Mouse (Mus musculus) heart, embryonic 12.5 days (tissue): ENCODE measurements around the gene Rai1. TPM values are rescaled to one million over a fixed set of nuclear protein-coding genes. Genes with fewer than 3 reads are reported as not detected.

Experiments
- ATAC-seq: fragments of 200-750 bp; cut with Nextera tagmentation; 2 replicates; pipeline ENCODE4 v1.8.0; 2017; ENCODE audit warnings: moderate TSS enrichment, moderate library complexity; ENCODE audit not compliant: insufficient number of reproducible peaks, low FRiP score
- H3K27ac ChIP-seq: fragments of 300-500 bp; sonication (generic); 2 replicates; pipeline ENCODE4 v1.5.1; 2016; ENCODE audit warnings: mild to moderate bottlenecking, moderate library complexity; ENCODE audit not compliant: poor library complexity, severe bottlenecking
- H3K27me3 ChIP-seq: fragments of 300-500 bp; sonication (generic); replicated peaks from 2 replicates; pipeline ENCODE4 v1.6.1; 2016; ENCODE audit warnings: mild to moderate bottlenecking, moderate library complexity
- H3K36me3 ChIP-seq: fragments of 300-500 bp; sonication (generic); 2 replicates; pipeline ENCODE4 v1.6.1; 2016; ENCODE audit warnings: mild to moderate bottlenecking, moderate library complexity
- H3K4me1 ChIP-seq: fragments of 300-500 bp; sonication (generic); replicated peaks from 2 replicates; pipeline ENCODE4 v1.6.1; 2016; ENCODE audit warnings: mild to moderate bottlenecking
- H3K4me2 ChIP-seq: fragments of 300-500 bp; sonication (generic); 2 replicates; pipeline ENCODE4 v1.6.1; 2016; ENCODE audit warnings: mild to moderate bottlenecking, moderate library complexity
- H3K4me3 ChIP-seq: fragments of 300-500 bp; sonication (generic); 2 replicates; pipeline ENCODE4 v1.5.1; 2016; ENCODE audit warnings: mild to moderate bottlenecking
- H3K9ac ChIP-seq: fragments of 300-500 bp; sonication (generic); 2 replicates; pipeline ENCODE4 v1.6.1; 2016; ENCODE audit warnings: mild to moderate bottlenecking, moderate library complexity
- H3K9me3 ChIP-seq: fragments of 300-500 bp; sonication (generic); replicated peaks from 2 replicates; pipeline ENCODE4 v1.6.1; 2016; ENCODE audit warnings: mild to moderate bottlenecking, moderate library complexity
- WGBS: fragments of 180-500 bp; shearing (Covaris S2); methylation state at CpG from one replicate; pipeline ENCODE4 v1.1.7; 2016; 5-methylcytosine and 5-hydroxymethylcytosine counted together
- polyA plus RNA-seq: library from polyadenylated mRNA; unstranded; fragments of >200 nt; fragmentation: Nextera tagmentation; extraction: Ambion mirVana; gene quantifications from 2 replicates; pipeline ENCODE4 v1.2.1, GENCODE M21; 2016

Rai1 gene
- polyA plus RNA-seq, 1 experiment from 2014 or later, result 22.2 TPM

DNA sequence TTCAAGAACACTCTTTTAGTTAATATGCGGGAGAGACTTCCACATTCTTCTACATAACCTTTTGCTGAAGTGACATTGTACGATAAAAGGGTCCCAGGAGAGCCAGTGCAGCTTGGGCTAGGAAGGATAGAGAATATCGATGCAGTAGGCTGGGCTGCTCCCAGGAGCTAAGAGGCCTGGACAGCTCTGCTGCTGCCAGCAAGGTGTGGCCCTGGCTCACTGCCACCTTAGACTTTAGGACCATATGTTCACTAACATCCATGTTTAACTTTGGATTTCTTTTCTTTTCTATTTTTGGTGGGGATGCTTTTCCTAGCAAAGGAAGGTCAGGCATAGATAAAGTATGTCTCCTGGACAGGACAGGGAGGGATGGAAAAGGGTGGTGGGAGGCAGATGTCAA, 44.3 kb downstream of the Rai1 start:
- peaks cover 66% of the 10 kb centered on the region for H3K36me3 ChIP-seq
- no peaks in the 10 kb centered on the region for H3K9me3 ChIP-seq
- no peaks in the 10 kb centered on the region for H3K27me3 ChIP-seq
- H3K4me2 ChIP-seq, result no peak overlapping the region
- no peak overlapping the region for H3K27ac ChIP-seq
- ATAC-seq, result no peak
- WGBS, result 62% methylated on average over 3 of the region's 3 CpGs
- peaks cover 79% of the 10 kb centered on the region for H3K4me1 ChIP-seq
- H3K9ac ChIP-seq, result no peak overlapping the region
- no peak overlapping the region for H3K4me3 ChIP-seq

DNA sequence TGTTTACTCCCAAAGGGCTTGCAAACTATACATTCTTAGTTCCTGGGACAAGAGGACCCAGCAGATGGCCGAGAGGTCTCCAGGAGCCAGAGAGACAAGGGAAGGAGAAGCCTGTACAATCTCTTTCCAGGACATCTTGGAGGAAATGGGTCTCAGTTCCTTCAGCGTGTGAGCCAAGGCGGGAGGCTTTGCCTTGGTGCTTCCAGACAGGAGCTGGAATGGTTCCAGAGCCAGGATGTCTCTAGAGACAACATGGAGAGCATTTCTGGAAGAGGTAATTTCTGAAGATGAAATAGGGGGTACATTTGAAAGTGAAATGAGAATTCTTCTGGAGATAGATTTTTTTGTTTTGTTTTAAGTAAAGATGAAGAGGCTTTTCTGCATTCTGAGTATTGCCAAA, 45.9 kb downstream of the Rai1 start:
- WGBS, result 72% methylated on average over 3 of the region's 3 CpGs

DNA sequence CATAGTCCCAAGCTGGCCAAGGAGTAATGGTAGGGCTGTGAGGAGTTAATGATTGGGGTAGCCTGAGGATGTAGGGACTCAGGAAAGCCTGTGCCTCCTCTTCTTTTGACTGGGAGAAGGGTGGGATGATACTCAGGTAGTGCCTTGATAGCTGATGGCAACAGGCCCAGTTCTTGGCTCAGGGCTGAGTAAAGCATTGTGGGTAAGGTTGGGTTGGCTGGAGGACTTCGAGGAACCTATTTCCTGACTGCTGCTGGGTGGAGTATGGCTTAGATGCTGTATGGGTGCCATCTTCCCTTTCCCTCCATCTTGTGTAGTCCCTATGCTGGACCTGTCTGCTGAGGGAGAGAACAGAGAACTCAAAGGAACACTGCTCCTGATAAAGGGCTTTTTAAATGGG, 47.5 kb downstream of the Rai1 start:
- peaks cover 47% of the 10 kb centered on the region for H3K4me1 ChIP-seq
- 70% methylated on average over 1 of the region's 1 CpGs for WGBS
- H3K27ac ChIP-seq, result no peak overlapping the region
- no peaks in the 10 kb centered on the region for H3K27me3 ChIP-seq
- no peak overlapping the region for H3K9ac ChIP-seq
- H3K4me2 ChIP-seq, result no peak overlapping the region
- H3K9me3 ChIP-seq, result no peaks in the 10 kb centered on the region
- ATAC-seq, result no peak
- H3K36me3 ChIP-seq, result peaks cover 52% of the 10 kb centered on the region
- no peak overlapping the region for H3K4me3 ChIP-seq

More for the DNA sequence above, 45.9 kb downstream of the Rai1 start:
- Histone ChIP-seq H3K4me2 (no peak overlapping the region), H3K27me3 (no peaks in the 10 kb centered on the region), H3K9ac (no peak overlapping the region), H3K36me3 (peaks cover 61% of the 10 kb centered on the region), H3K9me3 (no peaks in the 10 kb centered on the region), H3K27ac (no peak overlapping the region), H3K4me3 (no peak overlapping the region), H3K4me1 (peaks cover 64% of the 10 kb centered on the region)
- ATAC-seq, result no peak

DNA sequence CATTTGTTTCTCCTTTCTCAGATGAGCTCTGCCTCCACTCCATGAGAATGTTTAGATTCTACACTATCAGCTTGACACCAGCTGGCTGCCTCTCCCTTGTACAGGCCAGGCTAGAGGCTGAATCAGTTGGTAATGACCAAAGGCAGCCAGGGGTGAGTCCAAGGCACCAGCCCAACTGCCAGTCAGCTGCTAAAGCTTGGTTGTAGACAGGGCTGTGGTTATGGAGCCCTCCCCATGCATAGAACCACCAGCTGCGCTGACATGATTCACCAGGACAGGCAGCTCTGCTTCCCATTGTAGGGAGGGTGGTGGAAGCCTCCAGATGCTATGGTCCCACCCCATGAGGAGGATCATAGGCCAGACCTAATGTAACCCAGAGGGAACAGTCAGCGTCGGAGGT, 49.1 kb downstream of the Rai1 start:
- no peak for ATAC-seq
- Histone ChIP-seq H3K9ac (no peak overlapping the region), H3K4me2 (no peak overlapping the region), H3K9me3 (no peaks in the 10 kb centered on the region), H3K27ac (no peak overlapping the region), H3K36me3 (peaks cover 46% of the 10 kb centered on the region), H3K4me3 (no peak overlapping the region), H3K27me3 (no peaks in the 10 kb centered on the region), H3K4me1 (peaks cover 40% of the 10 kb centered on the region)
- 88% methylated on average over 3 of the region's 3 CpGs for WGBS

DNA sequence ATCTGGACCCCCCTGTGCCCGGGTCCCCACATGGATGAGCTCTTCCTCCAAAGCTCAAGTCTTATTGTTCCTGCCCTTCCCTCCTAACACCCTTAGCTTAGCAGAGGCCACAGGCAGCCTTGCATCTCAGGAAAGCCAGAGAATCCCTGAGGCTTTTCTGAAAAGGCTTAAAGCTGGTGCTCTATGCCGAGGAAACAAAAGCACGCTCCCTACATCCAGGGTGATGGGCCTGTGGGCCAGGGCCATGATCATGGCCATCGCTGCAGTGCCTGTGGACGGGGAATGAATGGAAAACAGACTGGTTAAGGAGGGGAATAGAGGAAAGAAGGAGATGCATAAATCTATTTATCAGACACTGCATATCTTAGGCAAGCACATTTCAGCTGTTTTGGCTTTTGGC, 50.9 kb downstream of the Rai1 start:
- WGBS, result 91% methylated on average over 5 of the region's 5 CpGs

DNA sequence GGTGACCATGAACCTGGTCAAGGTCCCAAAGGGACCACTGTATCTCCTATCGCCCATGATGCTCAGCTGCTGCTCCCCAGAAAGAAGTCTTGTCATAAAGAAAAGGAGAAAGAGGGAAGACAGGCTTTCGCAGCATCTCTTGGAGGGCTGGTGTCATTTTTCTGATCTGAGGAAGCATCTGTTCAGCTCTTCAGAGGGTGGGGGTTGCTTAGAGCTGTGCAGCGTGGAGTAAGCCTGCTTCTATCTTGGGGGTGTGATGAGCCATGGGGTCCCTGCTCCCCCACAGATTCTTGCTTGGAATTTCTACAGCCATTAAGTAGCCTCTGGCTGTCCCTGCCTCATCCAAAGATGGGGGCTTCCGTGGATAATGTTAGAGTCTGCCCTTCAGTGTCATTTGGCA, 53.5 kb downstream of the Rai1 start:
- no peak overlapping the region for H3K9ac ChIP-seq
- no peak overlapping the region for H3K4me2 ChIP-seq
- peaks cover 51% of the 10 kb centered on the region for H3K4me1 ChIP-seq
- no peaks in the 10 kb centered on the region for H3K9me3 ChIP-seq
- ATAC-seq, result no peak
- H3K36me3 ChIP-seq, result peaks cover 53% of the 10 kb centered on the region
- H3K4me3 ChIP-seq, result no peak overlapping the region
- 82% methylated on average over 4 of the region's 4 CpGs for WGBS
- H3K27ac ChIP-seq, result no peak overlapping the region
- no peaks in the 10 kb centered on the region for H3K27me3 ChIP-seq

More for the DNA sequence above, 50.9 kb downstream of the Rai1 start:
- no peaks in the 10 kb centered on the region for H3K9me3 ChIP-seq
- H3K4me3 ChIP-seq, result no peak overlapping the region
- H3K27ac ChIP-seq, result no peak overlapping the region
- no peak for ATAC-seq
- H3K4me1 ChIP-seq, result peaks cover 40% of the 10 kb centered on the region
- H3K4me2 ChIP-seq, result no peak overlapping the region
- H3K27me3 ChIP-seq, result no peaks in the 10 kb centered on the region
- peaks cover 55% of the 10 kb centered on the region for H3K36me3 ChIP-seq
- no peak overlapping the region for H3K9ac ChIP-seq

DNA sequence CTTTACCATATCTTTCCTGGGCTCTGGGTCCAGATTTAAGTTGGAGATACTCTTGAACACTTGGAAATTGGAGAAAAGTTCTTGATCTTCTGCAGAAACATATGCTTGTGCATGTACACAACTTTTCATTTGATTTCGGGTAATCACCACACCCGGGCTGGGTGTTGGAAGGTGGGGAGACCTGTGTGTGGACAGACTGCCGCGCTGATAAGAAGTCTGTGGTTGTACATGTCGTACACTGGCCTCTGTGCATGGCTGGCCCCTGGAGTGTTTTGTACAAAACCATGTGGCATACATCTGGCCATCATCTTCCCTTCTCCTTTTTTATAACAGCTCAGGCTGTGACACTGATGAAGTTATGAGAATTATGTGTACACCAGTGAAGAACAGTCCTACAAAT, 55.1 kb downstream of the Rai1 start:
- no peak for ATAC-seq
- Histone ChIP-seq H3K4me2 (no peak overlapping the region), H3K4me1 (peaks cover 68% of the 10 kb centered on the region), H3K27me3 (no peaks in the 10 kb centered on the region), H3K9me3 (no peaks in the 10 kb centered on the region), H3K27ac (no peak overlapping the region), H3K36me3 (peaks cover 36% of the 10 kb centered on the region), H3K9ac (no peak overlapping the region), H3K4me3 (no peak overlapping the region)
- 69% methylated on average over 5 of the region's 5 CpGs for WGBS

DNA sequence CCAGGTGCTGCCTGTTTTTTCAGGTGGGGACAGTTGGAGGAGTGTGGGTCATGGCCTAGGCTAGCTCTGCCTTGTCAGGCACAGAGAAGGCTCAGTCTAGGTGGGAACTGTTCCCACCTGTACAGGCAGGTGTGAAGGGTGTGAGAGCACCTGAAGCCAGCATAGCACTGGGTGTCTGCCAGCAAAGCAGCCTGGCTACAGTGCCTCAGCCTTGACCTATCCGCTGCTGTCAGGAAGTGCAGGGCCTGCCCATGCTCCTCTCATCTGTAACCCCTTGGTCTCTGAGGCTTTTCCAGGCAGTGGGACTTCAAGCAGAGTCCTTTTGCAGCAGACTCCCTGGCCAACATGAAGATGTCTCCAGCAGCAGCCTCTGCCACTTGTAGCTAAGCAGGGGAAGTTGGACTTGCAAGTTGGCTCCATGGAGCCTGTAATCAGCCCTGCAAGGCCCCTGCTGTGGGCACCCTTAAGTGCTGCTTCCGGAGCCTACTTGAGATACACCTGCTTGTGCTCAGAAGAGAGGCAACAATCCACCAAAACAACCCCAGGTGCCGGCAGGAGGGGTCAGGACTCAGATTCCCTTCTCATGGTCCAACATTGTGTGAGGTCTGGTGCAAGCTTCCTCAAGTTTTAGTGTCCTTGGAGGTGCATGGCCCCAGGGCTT, 55.8 kb downstream of the Rai1 start:
- no peaks in the 10 kb centered on the region for H3K27me3 ChIP-seq
- no peak overlapping the region for H3K4me3 ChIP-seq
- H3K36me3 ChIP-seq, result peaks cover 34% of the 10 kb centered on the region
- peaks cover 72% of the 10 kb centered on the region for H3K4me1 ChIP-seq
- 58% methylated on average over 3 of the region's 3 CpGs for WGBS
- ATAC-seq, result no peak
- H3K27ac ChIP-seq, result no peak overlapping the region
- H3K9me3 ChIP-seq, result no peaks in the 10 kb centered on the region
- H3K4me2 ChIP-seq, result no peak overlapping the region
- H3K9ac ChIP-seq, result peak overlapping the region; percentile 27; the same call in 1 of the 2 replicates

DNA sequence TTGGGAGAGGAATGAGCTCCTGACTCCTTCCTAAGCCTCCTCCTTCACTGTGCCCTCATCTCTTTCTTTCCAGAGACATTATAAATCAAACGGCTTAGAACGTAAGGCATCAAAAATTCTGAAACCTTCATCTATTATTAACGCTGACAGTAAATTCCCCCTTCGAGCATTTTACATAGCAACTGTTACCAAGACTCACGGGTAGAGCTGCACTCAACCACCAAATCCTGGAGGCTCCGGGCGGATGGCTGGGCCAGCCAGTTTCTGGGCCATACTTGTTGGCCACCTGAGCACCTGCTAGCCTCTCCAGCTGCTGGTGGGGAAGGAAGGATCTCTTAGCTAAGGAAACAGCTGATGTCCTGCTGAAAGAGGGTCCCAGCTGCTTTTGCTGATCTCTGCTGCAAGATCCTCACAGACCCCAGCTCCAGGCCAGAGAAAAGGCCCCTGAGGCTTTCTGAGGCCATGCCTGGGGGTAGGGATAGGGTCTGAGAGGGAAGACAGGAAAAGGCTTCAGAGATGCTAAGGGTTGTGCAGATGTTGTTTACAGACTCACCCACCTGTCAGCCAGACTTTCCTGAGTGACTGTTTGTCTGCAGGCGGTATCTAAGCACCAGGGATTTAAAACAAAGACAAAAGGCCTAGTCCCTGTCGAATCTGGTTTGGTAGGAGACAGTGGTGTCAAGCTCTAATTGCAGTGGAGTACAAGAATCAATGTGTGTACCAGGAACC, 56.5 kb downstream of the Rai1 start:
- ATAC-seq, result no peak
- Histone ChIP-seq H3K27ac (no peak overlapping the region), H3K4me3 (no peak overlapping the region), H3K4me2 (no peak overlapping the region), H3K4me1 (peaks cover 79% of the 10 kb centered on the region), H3K9ac (0 out of 2 replicates have a peak overlapping the region, but pooled peaks have one; percentile 27), H3K27me3 (no peaks in the 10 kb centered on the region), H3K9me3 (no peaks in the 10 kb centered on the region), H3K36me3 (peaks cover 34% of the 10 kb centered on the region)
- WGBS, result 77% methylated on average over 9 of the region's 9 CpGs

DNA sequence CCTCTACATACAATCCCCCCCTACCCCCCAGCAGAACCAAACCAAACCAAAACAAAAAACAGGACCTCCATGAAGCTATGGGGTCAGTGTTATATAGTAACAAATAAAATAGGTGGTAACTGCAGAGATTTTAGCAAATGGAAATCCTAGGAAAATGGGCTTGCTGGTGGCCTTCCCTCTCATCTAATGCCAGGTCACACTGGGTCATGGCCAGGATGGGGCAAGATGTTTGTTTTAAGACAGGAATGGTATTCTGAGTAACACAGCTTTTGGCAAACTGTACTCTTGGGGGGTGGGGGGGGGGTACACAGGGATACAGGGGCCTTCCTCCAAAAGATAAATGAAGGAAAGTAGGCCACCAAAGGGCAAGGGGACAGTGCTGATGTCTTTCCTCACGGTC, 57.7 kb downstream of the Rai1 start:
- WGBS, result 83% methylated on average over 1 of the region's 1 CpGs

DNA sequence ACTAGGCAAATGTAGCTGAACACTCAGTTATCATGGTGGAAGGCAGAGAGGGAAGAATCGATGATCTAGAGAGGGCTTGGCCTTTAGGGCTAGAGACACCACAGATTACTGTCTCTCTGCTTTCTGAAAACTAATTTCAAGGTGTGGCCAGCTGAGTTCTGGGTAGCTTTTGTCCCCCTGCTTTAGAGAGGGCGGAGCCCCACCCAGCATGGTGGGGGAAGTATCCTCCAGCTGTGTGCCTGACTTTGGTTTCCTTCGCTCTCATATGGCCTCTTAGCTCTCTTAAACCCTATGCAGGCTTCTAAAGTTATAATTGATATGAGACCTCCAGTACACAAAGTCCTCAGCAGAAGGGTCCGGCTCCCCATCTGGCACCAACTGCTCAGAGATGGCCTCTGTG, 58.5 kb downstream of the Rai1 start:
- no peak for ATAC-seq
- Histone ChIP-seq H3K4me2 (no peak overlapping the region), H3K4me3 (no peak overlapping the region), H3K27me3 (no peaks in the 10 kb centered on the region), H3K4me1 (peaks cover 92% of the 10 kb centered on the region), H3K9me3 (no peaks in the 10 kb centered on the region), H3K9ac (no peak overlapping the region), H3K36me3 (peaks cover 26% of the 10 kb centered on the region), H3K27ac (no peak overlapping the region)
- 87% methylated on average over 4 of the region's 4 CpGs for WGBS

More for the DNA sequence above, 57.7 kb downstream of the Rai1 start:
- peaks cover 28% of the 10 kb centered on the region for H3K36me3 ChIP-seq
- no peaks in the 10 kb centered on the region for H3K27me3 ChIP-seq
- H3K4me2 ChIP-seq, result no peak overlapping the region
- no peaks in the 10 kb centered on the region for H3K9me3 ChIP-seq
- H3K4me3 ChIP-seq, result no peak overlapping the region
- no peak overlapping the region for H3K27ac ChIP-seq
- H3K4me1 ChIP-seq, result peaks cover 89% of the 10 kb centered on the region
- no peak overlapping the region for H3K9ac ChIP-seq
- ATAC-seq, result no peak
